Mouse (Mus musculus) B cell, adult 62 days (primary cell): Measurements from ENCODE around the gene Clcnka. TPM values are rescaled to one million over a fixed set of nuclear protein-coding genes. Genes with fewer than 3 reads are reported as not detected.

Experiments
- total RNA-seq: library from RNA; stranded (reverse); gene quantifications from 4 replicates; pipeline ENCODE4 v1.2.4, GENCODE M21; 2023

Gene Clcnka
- not detected in 4 replicates for total RNA-seq

DNA sequence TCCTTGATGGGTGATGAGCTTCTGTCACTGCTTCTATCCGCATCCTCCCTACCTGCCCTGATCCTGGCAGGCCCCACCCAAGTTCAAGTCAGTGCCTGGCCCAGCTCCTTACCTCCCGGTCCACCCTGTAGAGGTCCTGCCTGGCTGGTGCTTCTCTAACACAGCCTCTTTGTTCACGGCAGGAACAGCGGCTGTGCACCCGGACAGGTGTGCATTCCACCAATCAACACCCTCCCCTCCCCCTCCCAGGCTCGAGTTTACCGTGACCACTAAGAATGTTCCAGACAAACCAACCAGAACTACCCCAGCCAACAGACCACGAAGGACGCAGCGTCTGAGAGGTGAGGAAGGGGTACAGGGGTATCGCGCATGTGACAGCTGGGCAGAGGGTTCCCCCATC is at the start of gene Clcnka:
Clcnka (minus strand) TSS at position 180 of the 400 bp plus-strand sequence.

GRCm38 (mm10) chr4:141444451-141445327 is 46.2 kb upstream of the Clcnka start, which contains the start of gene Zbtb17:
Zbtb17 (plus strand) TSS chr4:141444654.

GRCm38 (mm10) chr4:141435974-141436373 is 37.5 kb upstream of the Clcnka start, which contains the start of gene Srarp:
Srarp (minus strand) TSS chr4:141436105.

GRCm38 (mm10) chr4:141420192-141420829 is 21.8 kb upstream of the Clcnka start, which contains the start of gene Hspb7:
Hspb7 (plus strand) TSS chr4:141420779.

GRCm38 (mm10) chr4:141415924-141416323 is 17.4 kb upstream of the Clcnka start, which contains the start of gene Clcnkb:
Clcnkb (minus strand) TSS chr4:141416014.

GRCm38 (mm10) chr4:141367997-141368791 is 30.3 kb downstream of the Clcnka start, which contains the start of gene Fam131c:
Fam131c (plus strand) TSS chr4:141368220.

Other genes with a start within 250 kb of the Clcnka start
- 1.2 to 2.9 TPM (median 1.7 TPM) in 4 replicates for gene Rsg1, start 184.8 kb downstream of the Clcnka start, total RNA-seq
- gene Arhgef19, start 159.2 kb downstream of the Clcnka start, total RNA-seq: not detected in 4 replicates
- 19.0 to 27.4 TPM (median 25.1 TPM) in 4 replicates for gene Epha2, start 97.5 kb downstream of the Clcnka start, total RNA-seq
- not detected in 4 replicates for gene Fam131c, start 30.5 kb downstream of the Clcnka start, total RNA-seq
- gene Clcnkb, start 17.3 kb upstream of the Clcnka start, total RNA-seq: not detected in 4 replicates
- gene Hspb7, start 22.1 kb upstream of the Clcnka start, total RNA-seq: not detected in 4 replicates
- not detected in 4 replicates for gene Srarp, start 37.4 kb upstream of the Clcnka start, total RNA-seq
- 43.5 to 55.8 TPM (median 49.0 TPM) in 4 replicates for gene Zbtb17, start 45.9 kb upstream of the Clcnka start, total RNA-seq
- gene Spen, start 139.9 kb upstream of the Clcnka start, total RNA-seq: 46.6 to 59.3 TPM (median 54.1 TPM) in 4 replicates
- not detected in 4 replicates for gene Fblim1, start 207.4 kb upstream of the Clcnka start, total RNA-seq
- not detected in 4 replicates for gene Tmem82, start 219.9 kb upstream of the Clcnka start, total RNA-seq
- gene Slc25a34, start 225.1 kb upstream of the Clcnka start, total RNA-seq: 0.21 TPM in 1 of 4 replicates, not detected in the others